Mouse (Mus musculus): Measurements from ENCODE around the gene Nt5c2.
A peak's percentile ranks its signal among the peaks of the same experiment; 100 is the strongest.

The Nt5c2 gene

GRCm38 (mm10) chr19:47014447-47015381 is at the start of gene Nt5c2, which contains the start of gene Ina:
TSS of gene Nt5c2 (minus strand) at chr19:47015153.
TSS of gene Ina (plus strand) at chr19:47014698.
- DNase-seq (ENCODE audit: low read depth, low spot score) = no peak

GRCm38 (mm10) chr19:47057684-47058083 is 42.7 kb upstream of the Nt5c2 start:
- DNase-seq (ENCODE audit: low read depth, low spot score) = no peak

GRCm38 (mm10) chr19:47053471-47053870 is 38.5 kb upstream of the Nt5c2 start:
- DNase-seq (ENCODE audit: low read depth, low spot score) = no peak

GRCm38 (mm10) chr19:47052927-47053326 is 38.0 kb upstream of the Nt5c2 start:
- DNase-seq (ENCODE audit: low read depth, low spot score) = no peak

GRCm38 (mm10) chr19:47050271-47051032 is 35.5 kb upstream of the Nt5c2 start, which contains the start of gene Pcgf6:
TSS of gene Pcgf6 (minus strand) at chr19:47050906.
- peak; percentile 84 for DNase-seq (ENCODE audit: low read depth, low spot score)

GRCm38 (mm10) chr19:47049840-47050239 is 34.9 kb upstream of the Nt5c2 start:
- no peak for DNase-seq (ENCODE audit: low read depth, low spot score)

- DNase-seq (ENCODE audit: low read depth, low spot score) = no peak
Measured at GRCm38 (mm10) chr19:47049061-47049460, 34.1 kb upstream of the Nt5c2 start.

GRCm38 (mm10) chr19:47047236-47047833 is 32.4 kb upstream of the Nt5c2 start:
- DNase-seq (ENCODE audit: low read depth, low spot score) = no peak

- peak; percentile 57 for DNase-seq (ENCODE audit: low read depth, low spot score)
Measured at GRCm38 (mm10) chr19:47046343-47046742, 31.4 kb upstream of the Nt5c2 start.

GRCm38 (mm10) chr19:47043608-47044007 is 28.7 kb upstream of the Nt5c2 start:
- peak; percentile 63 for DNase-seq (ENCODE audit: low read depth, low spot score)

- peak; percentile 65 for DNase-seq (ENCODE audit: low read depth, low spot score)
Measured at GRCm38 (mm10) chr19:47040720-47041473, 25.9 kb upstream of the Nt5c2 start.

- no peak for DNase-seq (ENCODE audit: low read depth, low spot score)
Measured at GRCm38 (mm10) chr19:47036596-47036995, 21.6 kb upstream of the Nt5c2 start.

- DNase-seq (ENCODE audit: low read depth, low spot score) = no peak
Measured at GRCm38 (mm10) chr19:47034916-47035315, 20.0 kb upstream of the Nt5c2 start.

GRCm38 (mm10) chr19:47031770-47032169 is 16.8 kb upstream of the Nt5c2 start:
- no peak for DNase-seq (ENCODE audit: low read depth, low spot score)

GRCm38 (mm10) chr19:47029796-47030195 is 14.8 kb upstream of the Nt5c2 start:
- no peak for DNase-seq (ENCODE audit: low read depth, low spot score)

- DNase-seq (ENCODE audit: low read depth, low spot score) = no peak
Measured at GRCm38 (mm10) chr19:47026513-47026912, 11.6 kb upstream of the Nt5c2 start.

GRCm38 (mm10) chr19:47024954-47025353 is 10.0 kb upstream of the Nt5c2 start:
- DNase-seq (ENCODE audit: low read depth, low spot score) = peak; percentile 34

GRCm38 (mm10) chr19:47023546-47023945 is 8.6 kb upstream of the Nt5c2 start:
- DNase-seq (ENCODE audit: low read depth, low spot score) = no peak

- DNase-seq (ENCODE audit: low read depth, low spot score) = no peak
Measured at GRCm38 (mm10) chr19:47022709-47023108, 7.8 kb upstream of the Nt5c2 start.

GRCm38 (mm10) chr19:47019326-47019725 is 4.4 kb upstream of the Nt5c2 start:
- no peak for DNase-seq (ENCODE audit: low read depth, low spot score)

- DNase-seq (ENCODE audit: low read depth, low spot score) = no peak
Measured at GRCm38 (mm10) chr19:47018330-47018729, 3.4 kb upstream of the Nt5c2 start.

All from 3T3-L1 (cell line).